Mouse (Mus musculus) cerebellum, adult 2 months (tissue): ENCODE measurements at regions not wholly inside any gene's neighbourhood (a gene's known extent, or its start where the extent isn't known, plus 50 kb on each side); places are given as distances from the start of the nearest gene placed in this dataset.

Experiments used
- CTCF ChIP-seq: fragments of 200-500 bp; IDR thresholded peaks from 2 replicates; pipeline ENCODE4 v1.5.1; 2011; ENCODE audit warnings: low read depth, mild to moderate bottlenecking, control low read depth, low read length, moderate library complexity, borderline replicate concordance; ENCODE audit not compliant: insufficient read depth
- POLR2A ChIP-seq: fragments of 200-500 bp; IDR thresholded peaks from 2 replicates; pipeline ENCODE4 v1.6.1; 2011; ENCODE audit warnings: low read length, control low read depth, borderline replicate concordance; ENCODE audit not compliant: insufficient read depth

DNA sequence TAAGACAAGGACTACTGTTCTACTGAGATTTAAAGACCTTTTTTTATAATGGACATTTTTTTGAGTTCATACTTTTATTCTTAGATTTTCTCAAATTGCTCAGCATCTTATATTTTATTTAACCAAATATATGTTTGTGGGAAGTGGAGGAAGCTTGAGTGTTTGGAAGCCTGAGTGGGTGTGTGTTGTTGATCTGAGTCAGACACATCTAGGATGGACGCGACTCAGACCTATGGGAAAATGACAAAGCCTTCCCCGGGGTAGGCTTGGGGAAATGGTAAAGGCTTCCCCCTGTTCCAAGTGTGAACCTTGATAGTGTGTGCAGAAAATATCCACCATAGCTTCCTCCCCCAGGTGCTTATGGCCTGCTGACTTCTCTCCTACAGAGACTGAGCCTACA lies 283.6 kb upstream of the Prkd1 start:
- TF ChIP-seq CTCF (no peak), POLR2A (no peak)
